Mouse (Mus musculus) kidney, adult 2 months (tissue): ENCODE results near the gene Pan3. TPM values are rescaled to one million over a fixed set of nuclear protein-coding genes. Genes with fewer than 3 reads are reported as not detected.
"Not testable (repeated sequence)": the region's sequence is repeated elsewhere in the genome, so short reads cannot be mapped to it uniquely, and the experiment has no call there.

Experiments
- DNase-seq: peaks from one replicate; pipeline ENCODE4 v3.0.0; 2021
- H3K27ac ChIP-seq: fragments of 200-500 bp; 2 replicates; pipeline ENCODE4 v1.5.1; 2012; ENCODE audit warnings: low read depth, low read length, control low read depth, inconsistent platforms; ENCODE audit not compliant: insufficient read depth
- H3K27me3 ChIP-seq: fragments of 200-500 bp; replicated peaks from 2 replicates; pipeline ENCODE4 v1.6.1; 2012; ENCODE audit warnings: mild to moderate bottlenecking, moderate library complexity, low read length, inconsistent platforms; ENCODE audit not compliant: control insufficient read depth, insufficient read depth
- H3K36me3 ChIP-seq: fragments of 200-500 bp; 2 replicates; pipeline ENCODE4 v1.6.1; 2012; ENCODE audit warnings: mild to moderate bottlenecking, moderate library complexity, low read length, inconsistent platforms; ENCODE audit not compliant: control insufficient read depth, insufficient read depth
- H3K4me1 ChIP-seq: fragments of 200-500 bp; 2 replicates; pipeline ENCODE4 v1.6.1; 2011; ENCODE audit warnings: low read length; ENCODE audit not compliant: control insufficient read depth, insufficient read depth
- H3K4me3 ChIP-seq: fragments of 200-500 bp; 2 replicates; pipeline ENCODE4 v1.5.1; 2011; ENCODE audit warnings: mild to moderate bottlenecking, low read depth, low read length, control low read depth; ENCODE audit not compliant: insufficient read depth
- CTCF ChIP-seq: fragments of 200-500 bp; conservative IDR thresholded peaks from 2 replicates; pipeline ENCODE4 v1.5.1; 2011; ENCODE audit warnings: low read depth, mild to moderate bottlenecking, control low read depth, low read length, moderate library complexity, mixed read lengths; ENCODE audit not compliant: insufficient read depth, insufficient read length
- POLR2A ChIP-seq: fragments of 200-500 bp; IDR thresholded peaks from one replicate; pipeline ENCODE4 v1.6.1; 2011; ENCODE audit warnings: low read depth, low read length, control low read depth
- WGBS: fragments of 180-500 bp; shearing (Covaris S2); methylation state at CpG from one replicate; pipeline ENCODE4 v1.1.7; 2018; 5-methylcytosine and 5-hydroxymethylcytosine counted together
- polyA plus RNA-seq: library from polyadenylated mRNA; depleted of rRNA; stranded (reverse); fragments of >200 nt; gene quantifications from 2 replicates; pipeline ENCODE4 v1.2.3, GENCODE M21; 2012

The Pan3 gene
- polyA plus RNA-seq, 1 experiment: 47.2 TPM

DNA sequence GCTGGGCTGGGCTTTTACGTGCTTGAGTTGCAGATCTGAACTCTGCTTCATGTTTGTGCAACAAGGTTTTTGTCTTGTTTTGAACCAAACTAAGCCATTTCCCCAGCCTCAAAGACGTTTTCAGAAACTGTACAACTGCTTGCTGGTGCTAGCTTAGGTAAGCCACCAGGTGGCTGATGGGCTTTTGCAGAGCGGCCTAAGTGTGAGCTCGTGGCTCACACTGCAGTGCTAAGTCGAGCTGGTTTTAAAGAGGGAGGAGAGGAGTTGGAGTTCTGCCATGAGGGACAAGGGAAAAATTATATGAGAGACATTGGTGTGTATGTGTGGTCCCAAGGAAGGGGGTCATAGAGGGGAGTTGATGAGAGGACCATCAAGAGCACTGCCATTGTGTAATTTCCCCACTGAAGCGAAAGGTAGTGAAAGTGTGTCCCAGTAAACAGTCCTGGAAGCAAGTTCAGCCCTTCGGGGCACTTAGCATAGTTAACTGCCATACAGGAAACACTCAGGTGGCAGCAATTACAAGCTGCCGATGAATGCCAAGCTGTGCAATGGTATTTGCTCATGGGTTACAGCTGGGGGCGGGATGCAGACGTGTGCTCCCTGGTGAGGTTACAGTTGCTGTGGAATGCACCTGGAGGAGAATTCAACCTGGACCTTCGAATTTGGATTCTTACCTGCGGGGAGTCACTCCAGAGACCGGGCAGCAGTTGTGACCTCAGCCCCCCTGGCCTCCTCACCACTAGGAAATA is 122.1 kb downstream of the Pan3 start:
- WGBS: 58% methylated on average over 13 of the region's 13 CpGs
- peak; percentile 71 for DNase-seq
- Histone ChIP-seq H3K4me1 (peaks cover 14% of the 10 kb centered on the region), H3K27me3 (no peaks in the 10 kb centered on the region), H3K36me3 (no peaks in the 10 kb centered on the region), H3K4me3 (no peak overlapping the region), H3K27ac (peak overlapping the region; percentile 79)
- TF ChIP-seq POLR2A: no peak
- TF ChIP-seq CTCF: no peak

DNA sequence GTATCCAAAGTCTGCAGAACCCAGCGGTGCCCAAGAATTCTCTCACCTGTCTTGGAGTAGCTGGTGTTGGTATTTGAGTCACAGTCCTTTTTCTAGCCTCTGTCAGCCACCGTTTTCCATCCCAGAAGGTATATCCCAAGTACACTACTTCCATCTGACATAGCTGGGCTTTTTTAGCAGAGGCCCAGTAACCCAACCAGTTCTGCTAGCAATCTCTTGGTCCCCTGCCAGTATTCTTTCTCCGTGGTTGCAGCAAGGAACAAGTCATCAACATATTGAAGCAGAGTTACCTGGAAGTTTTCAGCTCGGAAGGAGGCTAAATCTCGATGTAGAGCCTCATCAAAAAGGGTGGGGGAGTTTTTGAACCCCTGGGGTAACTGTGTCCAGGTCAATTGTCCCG is 127.7 kb downstream of the Pan3 start:
- DNase-seq: peak; percentile 64
- not testable (repeated sequence) for H3K4me3 ChIP-seq, H3K36me3 ChIP-seq, H3K4me1 ChIP-seq, H3K27ac ChIP-seq, H3K27me3 ChIP-seq
- 50% methylated on average over 6 of the region's 6 CpGs for WGBS

DNA sequence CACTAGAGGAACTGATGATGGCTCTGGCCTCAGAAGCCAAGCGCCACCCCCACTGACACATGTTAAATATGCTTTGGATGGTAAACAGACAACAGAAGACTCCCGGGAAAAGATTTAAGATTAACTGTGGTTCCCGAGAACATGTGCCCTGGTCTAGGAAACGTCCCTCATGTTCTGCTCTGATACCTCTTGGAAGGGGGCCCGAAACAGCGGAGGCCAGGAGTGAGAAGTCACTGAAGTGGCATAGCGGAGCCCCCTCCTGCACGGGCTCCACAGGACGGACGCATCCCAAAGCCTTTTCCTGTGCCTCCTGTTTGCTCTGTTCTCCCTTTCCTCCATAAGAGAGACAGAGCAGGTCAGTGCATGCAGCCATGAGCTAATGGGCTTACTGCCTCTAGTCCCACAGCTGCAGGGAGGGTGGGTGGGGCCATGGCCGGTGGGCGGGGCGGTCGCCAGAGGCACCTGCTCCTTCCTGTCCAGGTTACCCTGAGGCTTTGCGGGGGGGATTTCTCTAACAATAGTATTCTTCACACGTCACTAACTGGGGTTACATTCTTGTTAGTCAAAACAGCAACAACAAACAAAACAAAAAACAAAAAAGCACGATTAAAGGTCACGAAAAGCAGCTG is 133.7 kb downstream of the Pan3 start:
- no peaks in the 10 kb centered on the region for H3K36me3 ChIP-seq
- no peak overlapping the region for H3K27ac ChIP-seq
- WGBS: 32% methylated on average over 18 of the region's 18 CpGs
- DNase-seq: peak; percentile 80
- no peak for TF ChIP-seq CTCF
- no peak for TF ChIP-seq POLR2A
- no peak overlapping the region for H3K4me3 ChIP-seq
- no peaks in the 10 kb centered on the region for H3K27me3 ChIP-seq
- H3K4me1 ChIP-seq: peaks cover 8% of the 10 kb centered on the region

DNA sequence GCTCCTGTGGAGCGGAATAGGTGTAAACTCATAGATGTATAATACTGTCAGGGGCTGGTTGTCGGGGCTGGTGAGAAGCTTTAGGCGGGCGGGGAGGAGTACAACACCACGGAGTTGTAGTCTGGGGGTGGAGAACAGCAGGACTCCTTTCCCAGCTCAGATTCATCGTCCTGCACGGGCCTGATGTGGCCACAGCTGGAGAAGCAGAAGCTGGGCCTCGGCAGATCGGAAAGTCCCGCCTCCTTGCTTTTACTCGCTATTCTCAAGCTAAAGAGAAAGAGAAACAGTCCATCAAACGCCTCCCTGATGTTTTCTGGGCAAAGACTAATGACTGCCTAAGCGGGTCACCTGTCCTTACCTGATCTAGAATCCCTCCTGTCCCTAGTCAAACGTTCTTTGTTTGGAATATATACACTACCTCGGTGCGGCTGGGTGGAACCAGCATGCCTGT is 134.2 kb downstream of the Pan3 start:
- DNase-seq: peak; percentile 29
- Histone ChIP-seq H3K4me3 (no peak overlapping the region), H3K27ac (no peak overlapping the region), H3K36me3 (no peaks in the 10 kb centered on the region), H3K4me1 (peaks cover 8% of the 10 kb centered on the region), H3K27me3 (no peaks in the 10 kb centered on the region)
- no peak for TF ChIP-seq CTCF
- TF ChIP-seq POLR2A: no peak
- 30% methylated on average over 16 of the region's 16 CpGs for WGBS

DNA sequence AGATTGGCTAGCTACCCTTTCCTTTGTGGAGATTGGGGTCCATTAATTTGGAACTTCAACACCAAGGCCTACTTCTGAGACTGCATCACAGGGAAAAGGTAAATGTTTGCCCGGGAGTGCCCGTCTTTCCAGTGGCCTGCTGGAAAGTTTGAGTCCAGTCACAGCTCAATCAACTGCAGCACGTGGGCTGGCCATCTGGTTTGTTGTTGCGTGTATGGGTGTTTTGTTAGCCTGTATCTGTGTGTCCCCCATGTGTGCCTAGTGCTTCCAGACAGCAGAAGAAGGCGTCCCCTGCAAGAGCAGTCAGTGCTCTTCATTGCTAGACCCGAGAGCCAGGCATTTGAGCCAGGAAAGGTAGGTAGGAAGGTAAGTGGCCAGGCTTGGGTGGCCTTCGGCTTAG is 135.5 kb downstream of the Pan3 start:
- H3K4me1 ChIP-seq: peaks cover 8% of the 10 kb centered on the region
- DNase-seq: no peak
- no peak overlapping the region for H3K4me3 ChIP-seq
- no peak overlapping the region for H3K27ac ChIP-seq
- H3K27me3 ChIP-seq: no peaks in the 10 kb centered on the region
- WGBS: 85% methylated on average over 7 of the region's 7 CpGs
- no peaks in the 10 kb centered on the region for H3K36me3 ChIP-seq
- TF ChIP-seq POLR2A: no peak
- TF ChIP-seq CTCF: no peak

DNA sequence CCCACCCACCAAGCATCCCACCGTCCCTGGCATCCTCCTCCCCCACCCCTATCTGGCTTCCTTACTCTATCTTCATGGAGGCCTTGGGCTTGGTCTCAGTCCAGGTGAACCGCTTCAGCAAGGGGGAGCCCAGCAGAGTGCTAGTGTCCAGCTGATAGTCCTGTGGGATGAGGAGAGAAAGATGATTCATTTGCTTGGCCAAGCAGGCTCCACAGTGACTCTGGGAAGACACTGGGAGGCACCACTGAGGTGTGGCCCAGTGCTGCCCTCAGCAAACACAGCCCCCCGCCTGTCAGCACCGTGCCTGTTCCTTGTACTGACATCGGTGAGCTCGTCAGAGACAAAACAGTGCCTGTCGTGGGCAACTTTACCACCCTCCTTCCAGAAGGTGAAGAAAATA is 136.4 kb downstream of the Pan3 start:
- WGBS: 83% methylated on average over 7 of the region's 7 CpGs
- DNase-seq: no peak
- no peak overlapping the region for H3K27ac ChIP-seq
- TF ChIP-seq CTCF (no peak), POLR2A (no peak)
- no peak overlapping the region for H3K4me3 ChIP-seq
- H3K36me3 ChIP-seq: no peaks in the 10 kb centered on the region
- H3K27me3 ChIP-seq: no peaks in the 10 kb centered on the region
- peaks cover 8% of the 10 kb centered on the region for H3K4me1 ChIP-seq

DNA sequence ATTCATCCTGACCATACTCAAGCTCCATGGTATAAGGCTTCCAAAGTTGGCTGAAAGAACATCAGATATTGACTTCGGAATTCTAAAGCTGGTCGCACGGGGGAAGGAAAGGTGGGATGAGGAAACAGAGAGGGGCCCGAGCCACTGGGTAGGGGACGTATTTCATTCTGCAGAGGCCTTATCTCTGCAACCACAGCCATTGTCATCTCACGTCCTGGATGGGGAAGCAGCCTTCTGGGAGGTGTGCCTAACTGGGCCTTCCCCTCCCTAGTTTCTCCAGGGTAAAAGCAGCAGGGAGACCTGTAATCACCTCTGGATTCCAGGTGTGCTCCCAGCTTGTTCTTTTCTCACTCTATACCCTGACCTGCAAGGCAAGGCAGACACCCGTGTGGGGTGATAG is 142.7 kb downstream of the Pan3 start:
- no peak for TF ChIP-seq POLR2A
- TF ChIP-seq CTCF: no peak
- no peaks in the 10 kb centered on the region; the same call in 1 of the 2 replicates for H3K27me3 ChIP-seq
- H3K36me3 ChIP-seq: no peaks in the 10 kb centered on the region
- WGBS: 89% methylated on average over 7 of the region's 7 CpGs
- H3K27ac ChIP-seq: no peak overlapping the region
- no peaks in the 10 kb centered on the region for H3K4me1 ChIP-seq
- DNase-seq: no peak
- H3K4me3 ChIP-seq: no peak overlapping the region

DNA sequence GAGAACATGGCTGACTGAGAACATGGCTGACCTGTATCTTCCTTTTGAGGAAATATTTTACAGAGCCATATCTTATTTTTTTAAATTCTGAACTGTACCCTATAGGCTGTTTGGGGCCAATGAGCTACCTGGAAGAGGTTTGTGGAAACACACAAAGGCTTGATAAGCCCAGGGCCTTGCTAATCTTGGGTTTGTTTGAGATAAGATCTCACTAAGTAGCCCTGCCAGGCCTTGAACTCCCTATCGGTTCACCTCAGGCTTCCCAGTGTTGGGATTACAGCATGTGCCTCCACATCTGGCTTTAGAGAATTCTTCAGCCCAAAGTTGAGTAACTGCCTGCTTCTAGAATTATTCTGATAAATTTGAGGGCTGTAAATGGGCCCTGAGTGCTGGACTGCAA is 143.6 kb downstream of the Pan3 start:
- Histone ChIP-seq H3K27ac (no peak overlapping the region), H3K36me3 (no peaks in the 10 kb centered on the region), H3K4me1 (no peaks in the 10 kb centered on the region), H3K4me3 (no peak overlapping the region), H3K27me3 (no peaks in the 10 kb centered on the region; the same call in 1 of the 2 replicates)
- no peak for DNase-seq
- 97% methylated on average over 1 of the region's 1 CpGs for WGBS
- TF ChIP-seq POLR2A: no peak
- TF ChIP-seq CTCF: no peak
